Mouse (Mus musculus) megakaryocyte, embryonic 14.5 days (primary cell): ENCODE results near the gene Pilra. TPM values are rescaled to one million over a fixed set of nuclear protein-coding genes. Genes with fewer than 3 reads are reported as not detected.
"Not testable (repeated sequence)": the region's sequence is repeated elsewhere in the genome, so short reads cannot be mapped to it uniquely, and the experiment has no call there.

Experiments used
- H3K27me3 ChIP-seq: replicated peaks from 2 replicates; pipeline ENCODE3; 2012; ENCODE audit warnings: inconsistent platforms
- H3K36me3 ChIP-seq: replicated peaks from 2 replicates; pipeline ENCODE3; 2012; ENCODE audit warnings: low read length, inconsistent platforms, mixed read lengths
- H3K4me1 ChIP-seq: 2 replicates; pipeline ENCODE4 v1.6.1; 2012; ENCODE audit warnings: inconsistent platforms
- H3K4me3 ChIP-seq: replicated peaks from 2 replicates; pipeline ENCODE3; 2012; ENCODE audit warnings: moderate library complexity, mild to moderate bottlenecking, inconsistent platforms
- H3K9me3 ChIP-seq: 2 replicates; pipeline ENCODE4 v1.6.1; 2012; ENCODE audit warnings: inconsistent platforms
- FLI1 ChIP-seq: IDR thresholded peaks from 2 replicates; pipeline ENCODE4 v1.6.1; 2012; ENCODE audit warnings: low read length, inconsistent platforms, mixed read lengths
- GATA1 ChIP-seq: IDR thresholded peaks from 3 replicates; pipeline ENCODE4 v1.6.1; 2012; ENCODE audit warnings: mixed read lengths, low read length, inconsistent platforms, borderline replicate concordance
- polyA plus RNA-seq: library from polyadenylated mRNA; stranded (reverse); fragments of >175 nt; gene quantifications from 2 replicates; pipeline ENCODE4 v1.2.3, GENCODE M21; 2012; ENCODE audit warnings: low replicate concordance; ENCODE audit not compliant: insufficient read depth

The Pilra gene
- polyA plus RNA-seq, result 1.1 TPM in 1 of 2 replicates, not detected in the other

GRCm38 (mm10) chr5:137835966-137836520, at the start of gene Pilra:
Gene Pilra (minus strand): TSS chr5:137836281.
- H3K4me1 ChIP-seq, H3K4me3 ChIP-seq, H3K36me3 ChIP-seq, H3K27me3 ChIP-seq, H3K9me3 ChIP-seq: not testable (repeated sequence)

- TF ChIP-seq FLI1, result no peak
- no peak for TF ChIP-seq GATA1
- no peaks in the 10 kb centered on the region for H3K9me3 ChIP-seq
- H3K4me3 ChIP-seq, result no peak overlapping the region
- peaks cover 18% of the 10 kb centered on the region for H3K27me3 ChIP-seq
- H3K4me1 ChIP-seq, result peaks cover 12% of the 10 kb centered on the region
- no peaks in the 10 kb centered on the region for H3K36me3 ChIP-seq
These were observed 47.3 kb upstream of the Pilra start for GRCm38 (mm10) chr5:137883345-137883744.

GRCm38 (mm10) chr5:137882922-137883321, 46.8 kb upstream of the Pilra start:
- H3K36me3 ChIP-seq, result no peaks in the 10 kb centered on the region
- H3K4me1 ChIP-seq, result peaks cover 12% of the 10 kb centered on the region
- H3K9me3 ChIP-seq, result no peaks in the 10 kb centered on the region
- H3K4me3 ChIP-seq, result no peak overlapping the region
- peaks cover 14% of the 10 kb centered on the region for H3K27me3 ChIP-seq
- TF ChIP-seq FLI1 (no peak), GATA1 (no peak)

DNA sequence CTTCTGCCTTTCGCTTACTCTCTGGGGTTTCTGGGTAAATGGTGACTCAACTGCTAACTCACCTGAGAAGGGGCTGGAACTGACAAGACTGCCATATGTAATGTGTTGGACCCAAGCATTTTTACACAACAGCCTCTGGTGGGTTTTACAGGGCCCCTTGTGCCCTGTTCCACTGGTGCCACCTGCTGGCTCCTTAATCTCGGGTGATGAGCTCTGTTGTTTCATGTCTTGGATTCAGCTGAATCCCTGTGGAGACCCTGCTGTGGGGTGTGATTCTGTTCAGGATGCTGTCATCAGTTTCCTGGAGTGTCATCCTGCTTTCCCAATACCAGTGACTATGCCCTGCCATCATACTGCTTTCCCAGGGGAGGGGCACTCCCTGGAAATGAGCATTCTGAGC, 41.8 kb upstream of the Pilra start:
- TF ChIP-seq FLI1 (no peak), GATA1 (no peak)
- Histone ChIP-seq H3K4me1 (peaks cover 2% of the 10 kb centered on the region), H3K9me3 (no peaks in the 10 kb centered on the region), H3K36me3 (no peaks in the 10 kb centered on the region), H3K27me3 (peaks cover 8% of the 10 kb centered on the region), H3K4me3 (no peak overlapping the region)

DNA sequence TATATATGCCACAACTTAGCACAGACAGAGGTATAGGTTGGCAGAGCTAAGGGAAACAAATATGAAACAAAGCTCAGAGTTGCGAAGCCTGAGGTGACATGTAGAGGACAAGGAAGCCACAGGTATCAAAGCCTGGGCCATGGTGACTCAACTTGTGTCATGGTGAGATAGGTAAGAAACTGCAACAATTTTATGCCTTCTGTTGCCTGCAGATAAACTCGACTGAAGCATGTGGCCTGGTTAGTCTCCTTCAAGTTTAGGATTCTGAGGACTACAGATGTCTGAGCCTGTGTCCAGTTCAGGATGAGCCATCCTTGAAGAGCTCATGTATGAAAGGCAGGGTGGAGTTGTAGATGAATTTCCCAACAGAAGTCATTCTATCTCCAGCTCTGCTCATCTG, 39.0 kb upstream of the Pilra start:
- Histone ChIP-seq H3K36me3 (no peaks in the 10 kb centered on the region), H3K4me1 (peaks cover 18% of the 10 kb centered on the region), H3K9me3 (no peaks in the 10 kb centered on the region), H3K4me3 (no peak overlapping the region), H3K27me3 (peaks cover 8% of the 10 kb centered on the region)
- no peak for TF ChIP-seq GATA1
- TF ChIP-seq FLI1, result no peak

DNA sequence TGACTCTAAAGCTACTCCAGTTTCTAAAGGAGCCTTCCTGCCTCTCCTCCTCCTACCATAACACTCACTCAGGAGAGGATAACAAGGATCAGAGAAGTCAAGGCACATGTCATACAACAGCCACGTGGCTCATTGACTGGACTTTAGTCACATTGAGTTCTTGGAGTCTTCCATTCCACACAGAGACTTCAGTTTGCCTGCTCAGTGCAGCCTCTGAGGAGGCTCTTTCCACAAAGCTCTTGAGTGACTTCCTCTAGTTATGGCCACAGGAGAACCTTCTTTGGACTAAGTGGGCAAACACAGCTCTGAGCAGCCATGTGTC, 36.3 kb upstream of the Pilra start:
- not testable (repeated sequence) for H3K9me3 ChIP-seq, H3K36me3 ChIP-seq, H3K27me3 ChIP-seq, H3K4me3 ChIP-seq
- H3K4me1 ChIP-seq, result peaks cover 18% of the 10 kb centered on the region

- H3K36me3 ChIP-seq, H3K27me3 ChIP-seq, H3K4me3 ChIP-seq, H3K9me3 ChIP-seq: not testable (repeated sequence)
- H3K4me1 ChIP-seq, result peaks cover 18% of the 10 kb centered on the region
These were observed 35.7 kb upstream of the Pilra start, which contains the start of gene Pilrb2 for GRCm38 (mm10) chr5:137871644-137872380. Gene Pilrb2 (minus strand): TSS chr5:137871815.

DNA sequence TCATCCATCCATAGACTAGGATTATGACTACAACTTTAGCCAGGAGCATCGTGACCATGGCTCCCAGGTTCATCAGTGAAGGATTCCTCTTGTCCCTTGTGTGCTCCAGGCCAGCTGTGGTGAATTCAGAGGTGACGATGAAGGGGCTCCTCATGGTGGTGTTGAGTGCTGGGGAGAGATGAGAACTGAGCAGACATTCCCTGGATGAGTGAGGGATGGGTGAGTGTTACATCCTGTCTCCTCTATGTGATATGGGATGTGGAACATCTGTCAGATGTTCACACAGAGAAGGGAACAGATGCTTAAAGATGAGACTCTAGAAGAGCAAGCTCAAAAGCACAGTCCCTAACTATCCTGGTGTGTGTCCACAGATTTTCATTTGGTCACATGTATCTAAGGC, 32.5 kb upstream of the Pilra start:
- H3K4me1 ChIP-seq, result peaks cover 18% of the 10 kb centered on the region
- not testable (repeated sequence) for H3K27me3 ChIP-seq, H3K36me3 ChIP-seq, H3K9me3 ChIP-seq, H3K4me3 ChIP-seq

- H3K27me3 ChIP-seq, H3K9me3 ChIP-seq, H3K4me1 ChIP-seq, H3K36me3 ChIP-seq, H3K4me3 ChIP-seq: not testable (repeated sequence)
These were observed 27.9 kb upstream of the Pilra start for GRCm38 (mm10) chr5:137864008-137864407.

DNA sequence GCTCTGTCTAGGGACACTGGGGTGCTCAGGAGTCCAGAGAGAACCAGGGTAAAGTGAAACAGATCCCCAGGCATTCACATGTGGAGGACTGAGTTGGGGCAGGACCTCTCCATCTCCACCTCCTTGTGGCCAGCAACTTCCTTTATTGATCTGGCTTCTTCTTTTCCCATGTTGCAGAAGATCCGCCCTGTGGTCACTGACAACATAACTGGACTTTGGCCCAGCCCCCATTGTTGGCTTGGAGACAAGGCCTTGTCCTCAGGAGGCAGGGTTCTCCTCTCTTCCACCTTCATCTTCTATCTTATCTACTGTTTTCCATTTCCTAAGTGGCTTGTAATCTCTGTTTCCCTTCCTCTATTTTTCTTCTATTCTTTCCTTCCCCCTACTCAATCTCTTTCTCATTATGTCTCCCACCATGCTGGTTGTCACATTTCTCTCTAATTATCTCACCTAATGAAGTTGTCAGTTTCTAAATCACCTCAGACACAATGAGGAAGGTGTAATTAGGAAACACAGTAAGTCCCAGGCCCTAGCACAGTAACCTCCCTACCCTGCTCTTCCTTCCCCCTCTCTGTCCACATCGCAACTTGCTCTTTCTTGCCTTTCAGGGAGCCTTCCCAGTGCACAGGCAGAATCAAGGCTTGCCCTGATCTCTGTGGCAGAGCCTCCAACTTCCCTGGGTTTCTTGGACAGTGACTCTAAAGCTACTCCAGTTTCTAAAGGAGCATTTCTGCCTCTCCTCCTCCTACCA, 22.1 kb upstream of the Pilra start, which contains the start of gene Pilrb1:
Pilrb1 (minus strand) TSS at position 147 of the 751 bp plus-strand sequence.
- H3K4me1 ChIP-seq, H3K36me3 ChIP-seq, H3K9me3 ChIP-seq, H3K27me3 ChIP-seq, H3K4me3 ChIP-seq: not testable (repeated sequence)

DNA sequence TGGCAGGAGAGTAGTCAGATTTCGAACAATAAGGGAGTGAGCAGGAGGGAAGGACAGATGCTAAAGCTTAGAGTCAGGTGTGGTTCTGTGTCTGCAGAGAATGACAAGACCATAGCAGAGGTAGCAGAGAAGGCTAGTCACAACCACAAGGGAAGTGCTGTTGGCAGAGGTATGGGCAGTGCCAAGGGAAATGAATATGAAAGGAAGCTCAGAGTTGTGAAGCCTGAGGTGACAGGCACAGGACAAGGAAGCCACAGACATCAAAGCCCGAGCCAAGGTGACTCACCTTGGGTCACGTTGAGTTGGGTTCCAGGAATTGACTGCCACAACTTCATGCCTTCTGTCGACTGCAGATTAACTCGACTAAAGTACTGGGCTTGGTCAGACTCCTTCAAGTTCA, 20.8 kb upstream of the Pilra start:
- H3K9me3 ChIP-seq, H3K4me3 ChIP-seq, H3K27me3 ChIP-seq, H3K36me3 ChIP-seq, H3K4me1 ChIP-seq: not testable (repeated sequence)

- not testable (repeated sequence) for H3K4me3 ChIP-seq, H3K4me1 ChIP-seq, H3K36me3 ChIP-seq, H3K9me3 ChIP-seq, H3K27me3 ChIP-seq
These were observed 18.8 kb upstream of the Pilra start for GRCm38 (mm10) chr5:137854907-137855306.

- H3K9me3 ChIP-seq, H3K27me3 ChIP-seq, H3K36me3 ChIP-seq, H3K4me1 ChIP-seq, H3K4me3 ChIP-seq: not testable (repeated sequence)
These were observed 14.2 kb upstream of the Pilra start for GRCm38 (mm10) chr5:137850313-137850712.

- not testable (repeated sequence) for H3K4me3 ChIP-seq, H3K4me1 ChIP-seq, H3K27me3 ChIP-seq, H3K36me3 ChIP-seq, H3K9me3 ChIP-seq
These were observed 1.0 kb upstream of the Pilra start for GRCm38 (mm10) chr5:137837110-137837509.
